Mouse (Mus musculus): ENCODE results near the gene 4930539E08Rik.
A peak's percentile ranks its signal among the peaks of the same experiment; 100 is the strongest.

The 4930539E08Rik gene

DNA sequence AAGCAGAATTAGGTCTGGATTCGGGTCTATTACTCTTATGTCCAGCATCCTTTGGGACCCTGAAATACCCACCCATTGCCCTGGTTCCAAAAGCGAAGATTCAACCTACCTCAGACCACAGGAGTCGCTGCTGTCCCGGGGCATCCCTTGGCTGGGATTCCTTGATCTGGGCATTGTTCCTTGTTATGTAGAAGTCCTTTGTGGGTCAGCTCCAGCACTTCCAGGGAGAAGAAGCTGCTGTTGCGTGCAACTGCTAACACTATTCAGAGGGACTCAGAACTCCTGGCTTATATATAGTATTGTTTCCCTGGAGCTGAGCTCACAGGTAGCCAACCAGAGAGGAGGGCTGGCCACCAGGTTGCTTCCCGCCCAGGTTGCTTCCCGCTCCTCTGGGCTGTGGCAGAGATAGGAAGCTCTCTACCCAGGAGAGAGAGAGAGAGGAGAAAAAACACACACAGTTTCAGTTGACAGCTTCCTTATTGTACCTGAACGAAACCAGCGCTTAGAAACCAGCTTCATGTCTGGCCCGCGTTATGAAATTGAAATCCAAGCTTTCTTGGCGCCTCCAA, at the start of gene 4930539E08Rik:
Gene 4930539E08Rik, minus strand, starts transcription at position 265 of the 569 bp plus-strand sequence.
- DNase-seq (ENCODE audit: low spot score in 2 of 2): no peak

- DNase-seq (ENCODE audit: low spot score in 2 of 2): no peak
These were observed 46.5 kb upstream of the 4930539E08Rik start for GRCm38 (mm10) chr17:28961596-28961995.

- DNase-seq (ENCODE audit: low spot score in 2 of 2): no peak
These were observed 45.5 kb upstream of the 4930539E08Rik start for GRCm38 (mm10) chr17:28960597-28960996.

DNA sequence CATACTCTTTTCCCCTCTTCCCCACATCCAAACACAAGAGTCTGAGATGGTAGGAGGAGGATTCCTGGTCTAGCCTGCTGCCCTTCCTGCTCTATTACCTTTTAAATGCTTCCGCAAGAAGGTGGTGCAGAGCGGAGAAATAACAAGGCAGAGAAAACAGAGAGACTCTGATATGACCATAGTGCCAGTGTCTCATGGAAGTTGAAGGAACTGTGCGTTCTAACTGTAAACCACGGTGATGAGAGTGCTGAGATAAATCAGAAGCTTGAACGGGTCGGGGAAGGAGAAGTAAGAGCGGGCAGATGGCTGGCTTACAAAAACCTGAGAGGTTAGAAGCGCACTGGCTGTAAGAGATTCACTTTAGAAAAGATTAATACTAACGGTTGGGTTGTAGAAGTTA, 39.3 kb upstream of the 4930539E08Rik start:
- no peak for DNase-seq (ENCODE audit: low spot score in 2 of 2)

DNA sequence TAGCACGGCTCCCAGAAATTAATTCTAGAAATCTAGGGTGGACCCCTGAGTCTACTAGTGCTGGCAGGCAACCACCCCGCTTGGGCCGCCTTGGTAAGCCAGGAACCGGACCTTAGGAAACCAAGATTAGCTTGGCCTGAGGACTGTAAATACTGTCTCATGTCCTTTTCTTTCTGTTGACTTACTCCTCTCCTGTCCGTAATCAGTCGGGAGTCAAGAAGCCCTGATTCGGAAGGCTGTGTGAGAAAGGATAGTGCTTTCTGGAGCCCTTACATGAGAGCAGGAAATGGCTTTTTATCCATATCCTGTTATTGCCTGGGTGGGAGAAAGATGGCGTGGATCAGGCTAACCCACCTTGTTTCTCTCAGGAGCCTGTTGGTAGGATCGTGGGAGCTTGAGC, 38.1 kb upstream of the 4930539E08Rik start:
- no peak for DNase-seq (ENCODE audit: low spot score in 2 of 2)

DNA sequence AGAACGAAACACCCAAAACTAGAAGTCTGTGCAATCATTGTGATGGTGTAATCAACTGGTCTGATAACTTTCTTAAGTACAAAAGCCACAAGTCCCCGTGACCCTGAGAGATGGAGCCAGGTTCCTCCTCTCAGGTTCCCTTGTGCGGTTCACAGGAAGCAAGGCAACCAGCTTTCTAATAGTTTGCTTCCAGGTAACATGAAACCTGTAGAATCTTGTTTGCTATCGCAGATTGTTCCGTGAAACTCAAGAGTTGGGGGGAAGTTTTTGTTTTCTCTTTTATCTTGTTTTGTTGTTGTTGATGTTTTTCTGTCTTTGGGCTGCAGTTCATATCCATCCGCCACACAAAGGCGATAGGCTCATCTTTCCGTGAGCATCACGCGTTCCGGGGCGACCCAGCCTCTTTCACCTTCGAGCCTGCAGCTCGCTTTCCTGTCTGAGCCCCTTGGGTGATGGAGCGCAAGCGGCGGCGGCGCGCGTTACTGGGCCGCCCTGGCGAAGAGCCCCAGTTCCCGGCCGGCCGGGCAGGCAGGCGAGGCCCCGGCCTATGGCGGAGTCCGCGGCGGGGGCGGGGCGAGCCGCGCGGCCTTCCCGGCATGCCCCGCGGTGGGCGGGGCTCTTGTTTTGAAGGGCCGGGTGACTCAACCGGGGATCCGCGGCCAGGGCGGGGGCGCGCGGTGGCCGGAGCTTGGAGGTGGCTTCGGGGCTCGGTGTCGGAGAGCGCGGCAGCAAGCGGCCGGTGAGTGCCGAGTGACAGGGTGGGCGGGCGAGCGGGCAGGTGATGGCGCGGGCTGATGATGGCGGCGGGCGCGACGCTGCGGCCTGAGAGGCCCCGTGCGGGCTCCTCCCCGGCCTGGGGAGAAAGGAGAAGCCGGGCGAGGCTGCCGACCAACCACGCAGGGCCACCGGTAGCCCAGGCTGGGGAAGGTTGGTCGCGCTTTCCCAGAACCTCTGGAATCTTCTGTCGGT, 37.0 kb upstream of the 4930539E08Rik start, which contains the start of gene Kctd20:
Gene Kctd20, plus strand, starts transcription at position 120 of the 969 bp plus-strand sequence.
- DNase-seq (ENCODE audit: low spot score in 2 of 2): peak; percentile 89 to 92

DNA sequence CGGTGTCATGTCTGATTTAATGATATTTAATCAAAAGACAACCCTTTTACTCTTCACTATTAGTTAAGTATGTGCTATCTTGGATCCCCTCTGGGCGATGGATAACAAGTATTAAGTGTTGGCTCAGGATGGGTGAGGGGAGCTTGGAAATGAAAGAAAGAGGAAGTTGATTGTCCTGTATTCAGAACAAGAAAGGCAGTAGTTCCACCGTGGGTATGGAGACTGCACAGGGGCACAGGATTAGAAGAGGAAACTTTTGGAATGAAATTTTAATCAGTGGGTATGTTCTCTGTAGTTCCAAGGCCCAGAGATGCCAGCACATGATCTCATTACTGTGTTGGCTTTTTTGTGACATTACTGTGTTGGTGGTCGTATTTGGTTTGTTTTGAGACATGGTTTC, 35.6 kb upstream of the 4930539E08Rik start:
- no peak for DNase-seq (ENCODE audit: low spot score in 2 of 2)

DNA sequence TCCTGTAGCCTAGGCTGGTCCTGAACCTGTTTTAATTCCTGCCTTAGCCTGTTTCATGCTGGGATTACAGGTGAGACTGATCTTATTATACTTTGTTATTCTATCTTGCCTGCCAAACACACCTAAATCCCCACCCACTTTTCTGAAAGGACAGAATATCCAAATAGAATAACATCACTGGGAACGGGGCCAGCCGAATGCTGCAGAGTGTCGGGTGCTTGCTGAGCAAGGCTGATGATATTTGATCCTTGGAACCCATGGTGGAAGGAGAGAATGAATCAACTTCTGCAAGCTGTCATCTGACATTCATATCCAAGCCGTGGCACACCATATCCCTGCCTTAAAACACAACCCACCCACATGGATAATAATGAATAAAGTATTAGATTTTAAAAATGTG, 33.5 kb upstream of the 4930539E08Rik start:
- no peak for DNase-seq (ENCODE audit: low spot score in 2 of 2)

DNA sequence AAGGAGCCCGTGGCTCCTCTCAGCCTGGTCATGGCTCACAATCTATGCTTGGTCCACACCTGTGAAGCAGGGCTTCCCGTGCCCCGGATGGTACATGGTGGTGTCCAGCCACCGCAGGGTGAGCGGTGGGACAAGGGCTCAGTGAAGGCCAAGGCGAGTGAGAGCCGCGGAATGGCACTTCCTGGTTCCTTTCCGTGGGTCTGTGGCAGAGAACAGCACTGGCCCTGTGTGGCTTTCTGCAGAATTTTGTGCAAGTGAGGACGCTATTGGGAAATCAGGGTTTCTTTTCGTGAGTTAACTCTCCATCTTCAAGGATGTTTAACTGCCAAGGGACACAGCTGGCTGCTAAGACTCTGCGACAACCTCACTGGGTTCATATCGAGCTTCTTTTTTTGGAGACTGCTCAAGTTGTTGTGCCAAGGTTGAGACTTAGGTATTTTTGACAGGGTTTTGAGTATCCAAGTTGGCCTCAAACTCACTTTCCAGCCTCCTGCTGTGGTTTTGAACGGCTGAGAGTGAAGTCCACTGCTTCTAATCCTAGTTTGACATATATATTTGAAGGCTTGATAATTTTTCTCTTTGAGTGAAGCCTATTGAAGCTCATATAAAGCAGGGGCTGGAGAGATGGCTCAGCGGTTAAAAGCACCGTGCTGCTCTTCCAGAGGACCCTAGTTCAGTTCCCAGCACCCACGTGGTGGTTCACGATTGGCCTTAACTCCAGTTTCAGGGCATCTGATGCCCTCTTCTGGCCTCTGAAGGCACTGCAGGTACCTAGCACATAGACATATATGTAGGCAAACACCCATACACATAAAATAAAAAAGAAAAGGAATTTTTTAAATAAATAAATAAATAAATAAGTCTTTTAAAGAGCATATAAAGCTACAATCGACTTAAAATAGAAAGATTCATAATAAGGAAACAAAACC, 32.2 kb upstream of the 4930539E08Rik start:
- no peak for DNase-seq (ENCODE audit: low spot score in 2 of 2)

DNA sequence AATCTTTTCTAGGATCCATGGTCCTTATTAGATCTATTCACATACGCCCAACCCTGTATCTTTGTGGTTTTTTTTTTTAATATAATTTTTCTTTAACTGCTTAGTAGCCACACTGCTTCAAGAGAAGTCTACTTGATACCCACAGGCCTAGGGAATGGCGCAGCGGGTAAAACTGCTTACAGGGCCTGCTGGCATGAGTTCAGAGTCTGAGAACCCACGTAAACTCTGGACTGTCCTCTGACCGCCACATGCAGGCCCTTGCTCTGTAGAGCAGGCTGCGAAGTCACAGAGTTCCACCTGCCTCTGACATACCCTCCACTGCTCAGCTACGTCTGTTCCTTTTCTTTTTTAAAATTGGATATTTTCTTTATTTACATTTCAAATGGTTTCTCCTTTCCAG, 29.4 kb upstream of the 4930539E08Rik start:
- no peak for DNase-seq (ENCODE audit: low spot score in 2 of 2)

DNA sequence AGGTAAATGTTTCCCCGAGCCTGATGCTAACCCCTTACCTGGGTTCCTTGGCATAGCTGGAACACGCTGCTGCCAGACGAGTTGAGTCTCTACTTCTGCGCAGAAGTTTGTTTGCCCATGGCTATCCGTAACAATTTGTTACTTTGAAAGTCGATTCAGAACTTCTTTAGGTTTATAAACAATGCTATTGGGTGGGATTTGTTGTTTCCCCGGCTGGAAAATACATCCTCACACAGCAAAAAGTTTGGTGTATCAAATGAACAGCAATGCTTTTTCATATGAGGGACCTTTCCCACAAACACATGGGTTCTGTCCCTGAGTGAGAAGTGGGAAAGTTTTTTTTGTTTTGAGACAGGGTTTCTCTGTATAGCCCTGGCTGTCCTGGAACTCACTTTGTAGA, 28.6 kb upstream of the 4930539E08Rik start, which contains the start of gene Pxt1:
Gene Pxt1, minus strand, starts transcription at position 101 of the 400 bp plus-strand sequence.
- DNase-seq (ENCODE audit: low spot score in 2 of 2): no peak

GRCm38 (mm10) chr17:28942101-28942500, 27.0 kb upstream of the 4930539E08Rik start:
- DNase-seq (ENCODE audit: low spot score in 2 of 2): no peak

- DNase-seq (ENCODE audit: low spot score in 2 of 2): no peak
These were observed 25.8 kb upstream of the 4930539E08Rik start for GRCm38 (mm10) chr17:28940776-28941555.

DNA sequence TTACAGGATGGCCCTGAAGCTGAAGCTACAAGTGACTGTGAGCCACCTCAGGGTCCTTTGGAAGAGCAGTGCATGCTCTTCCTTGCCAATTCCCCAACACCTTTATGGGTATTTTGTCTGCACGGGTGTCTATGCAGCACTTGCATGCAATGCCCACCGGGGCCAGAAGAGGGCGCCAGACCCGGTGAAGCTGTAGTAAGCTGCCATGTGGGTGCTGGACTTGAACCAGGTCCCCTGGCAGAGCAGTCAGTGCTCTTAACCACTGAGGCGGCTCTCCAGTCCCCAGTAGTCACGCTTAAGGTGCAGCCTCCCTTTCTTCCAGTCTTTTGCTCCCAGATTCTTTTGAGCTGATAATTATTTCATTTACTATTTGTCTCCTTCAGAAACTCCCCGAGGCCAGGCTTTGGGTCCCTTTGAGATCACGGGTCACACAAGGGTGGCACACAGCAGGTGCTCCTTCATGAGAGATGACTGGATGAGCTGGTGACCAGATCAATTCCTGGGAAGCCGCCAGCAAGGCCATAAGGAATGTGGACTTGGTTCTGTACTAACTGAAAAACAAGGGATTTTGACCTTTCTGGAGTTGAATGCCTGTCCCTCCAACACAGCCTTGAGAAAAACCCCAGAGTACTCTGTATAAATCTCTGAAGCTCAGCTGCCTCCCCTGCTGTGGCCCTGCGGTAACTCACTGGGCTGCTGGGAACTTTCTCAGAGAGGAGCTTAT, 21.7 kb upstream of the 4930539E08Rik start:
- DNase-seq (ENCODE audit: low spot score in 2 of 2): peak; percentile 54 to 67

DNA sequence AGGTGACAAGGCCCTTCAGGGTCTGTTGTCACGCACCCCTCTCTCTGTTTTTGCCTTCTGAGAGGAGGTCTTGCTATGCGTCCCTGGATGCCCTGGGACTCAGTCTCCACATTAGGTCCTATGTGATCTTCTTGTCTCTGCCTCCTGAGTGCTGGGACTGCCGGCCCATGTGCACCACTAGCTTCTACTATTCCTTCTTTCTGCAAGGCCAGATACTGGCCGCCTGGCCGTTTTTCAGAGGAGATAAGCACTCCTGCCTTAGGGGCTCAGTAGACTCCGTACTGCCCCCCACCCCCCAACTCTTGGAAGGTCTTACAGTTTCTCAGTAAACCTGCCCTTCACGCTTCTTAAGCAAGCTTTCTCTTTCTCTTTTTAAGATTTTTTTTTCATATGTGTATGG, 21.0 kb upstream of the 4930539E08Rik start:
- DNase-seq (ENCODE audit: low spot score in 2 of 2): no peak

DNA sequence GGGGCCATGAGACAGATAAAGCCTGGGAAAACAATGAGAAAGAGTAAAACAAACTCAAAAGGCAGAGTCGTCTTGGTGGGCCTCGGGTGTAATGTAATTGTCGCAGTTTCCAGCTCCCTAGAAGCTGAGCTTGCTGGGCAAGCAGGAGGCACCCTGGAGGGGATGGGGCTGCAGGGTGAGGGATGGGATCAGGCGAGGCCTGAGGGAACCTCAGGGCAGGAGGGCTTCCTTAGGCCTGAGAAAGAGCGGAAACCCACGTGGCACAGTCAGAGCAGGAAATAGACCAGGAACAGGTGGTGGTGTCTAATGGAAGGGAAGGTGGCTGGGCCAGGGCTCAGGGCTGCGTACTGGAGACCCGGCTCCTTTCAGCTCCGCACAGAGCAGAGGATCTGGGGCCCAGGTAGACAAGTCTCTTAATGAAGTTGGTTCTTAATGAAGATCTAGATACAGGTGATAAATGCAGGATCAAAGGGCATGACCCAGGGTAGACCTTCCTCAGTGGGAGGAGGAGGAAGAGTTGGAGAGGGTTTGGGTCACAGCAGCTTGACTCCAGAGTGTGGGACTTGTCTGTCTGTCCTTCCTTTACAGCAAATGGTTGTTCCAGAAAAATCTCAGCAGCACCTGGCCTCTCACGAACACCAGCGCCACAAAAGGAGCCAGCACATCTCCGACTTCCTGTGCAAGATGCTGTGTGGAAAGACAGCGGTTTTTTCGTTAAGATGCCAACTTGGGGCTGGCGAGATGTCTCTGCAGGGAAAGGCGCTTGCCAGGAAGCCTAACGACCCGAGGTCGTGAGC, 19.2 kb upstream of the 4930539E08Rik start:
- no peak for DNase-seq (ENCODE audit: low spot score in 2 of 2)

- no peak for DNase-seq (ENCODE audit: low spot score in 2 of 2)
These were observed 17.1 kb upstream of the 4930539E08Rik start for GRCm38 (mm10) chr17:28932274-28932673.

DNA sequence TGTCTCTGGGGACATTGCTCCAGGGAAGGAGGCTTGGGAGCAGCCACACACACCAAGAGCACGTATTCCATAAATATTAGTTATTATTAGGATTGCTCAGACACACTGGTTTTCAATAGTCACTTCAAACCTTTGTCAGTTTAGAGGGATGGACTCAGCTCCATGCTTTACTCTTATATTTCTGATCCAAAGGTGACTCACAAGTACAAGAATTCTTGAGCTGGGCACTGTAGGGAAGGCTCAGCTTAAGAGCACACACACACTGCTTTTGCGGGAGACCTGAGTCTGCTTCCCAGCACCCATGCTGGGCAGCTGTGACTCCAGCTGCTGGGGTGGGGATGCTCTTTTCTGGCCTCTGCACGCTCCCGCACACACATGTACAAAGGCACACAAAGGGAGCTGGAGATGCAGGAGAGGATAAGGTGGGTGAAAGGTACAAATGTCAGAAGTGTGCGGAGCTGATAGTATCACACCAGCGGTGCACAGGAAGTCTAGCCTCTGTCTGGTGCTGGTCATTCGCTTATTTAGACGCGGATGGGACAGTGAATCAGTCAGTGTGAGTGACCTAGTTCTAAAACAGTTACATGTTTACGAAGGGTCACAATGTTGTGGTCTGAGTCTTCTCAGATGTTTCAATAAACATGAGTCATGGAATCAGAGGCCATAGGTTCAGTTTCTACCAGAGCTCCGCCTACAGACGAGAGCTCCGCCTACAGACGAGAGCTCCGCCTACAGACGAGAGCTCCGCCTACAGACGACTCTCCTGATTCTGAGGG, 16.5 kb upstream of the 4930539E08Rik start:
- peak; percentile 55 to 69 for DNase-seq (ENCODE audit: low spot score in 2 of 2)
